Mouse (Mus musculus) v-Abl transformed pro-B cells (cell line): ENCODE results near the gene Olfr1411.

Source experiments
- in situ Hi-C, 2 experiments: fragments of 400-800 bp; cut with MboI; formaldehyde crosslinking; loops; one replicate each; pipeline ENCODE4 v1.15.1; 2025; ENCODE audit not compliant: unreplicated experiment in 2 of 2

The Olfr1411 gene

GRCm38 (mm10) chr1:92637501-92638172 is 43.4 kb downstream of the Olfr1411 start:
- in situ Hi-C loops = no loop called here

DNA sequence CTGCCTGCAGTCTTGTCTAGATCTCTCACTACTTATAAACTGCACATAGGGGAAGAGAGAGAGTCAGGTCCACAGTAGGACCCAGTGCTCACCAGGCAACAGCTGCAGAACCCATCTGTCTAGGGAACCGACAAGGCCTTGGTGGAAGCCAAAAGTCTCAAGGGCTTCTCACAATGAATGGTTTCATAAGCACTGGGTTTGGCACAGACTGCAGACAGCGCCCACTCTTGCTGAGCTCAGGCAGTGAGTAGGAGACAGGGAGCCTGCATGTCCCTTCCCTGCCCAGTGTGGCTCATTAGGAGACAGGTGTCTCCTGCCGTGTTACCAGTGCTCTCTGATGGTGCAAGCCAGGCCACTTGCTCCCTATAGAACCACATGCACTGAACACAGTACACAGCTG is 44.0 kb downstream of the Olfr1411 start:
- in situ Hi-C loops = no loop called here

GRCm38 (mm10) chr1:92638736-92639135 is 44.5 kb downstream of the Olfr1411 start:
- in situ Hi-C loops = no loop called here

- in situ Hi-C loops = no loop called here
These were observed 46.2 kb downstream of the Olfr1411 start for GRCm38 (mm10) chr1:92640393-92640792.

GRCm38 (mm10) chr1:92641514-92642272 is 47.5 kb downstream of the Olfr1411 start, which contains the start of gene Cops9:
TSS of gene Cops9 (minus strand) at chr1:92641985.
- in situ Hi-C loops = no loop called here

- in situ Hi-C loops = no loop called here
These were observed 49.5 kb downstream of the Olfr1411 start for GRCm38 (mm10) chr1:92643691-92644090.

- in situ Hi-C loops = no loop called here
These were observed 50.7 kb downstream of the Olfr1411 start for GRCm38 (mm10) chr1:92644916-92645315.

GRCm38 (mm10) chr1:92646111-92646510 is 51.9 kb downstream of the Olfr1411 start:
- in situ Hi-C loops = no loop called here

GRCm38 (mm10) chr1:92646601-92647000 is 52.4 kb downstream of the Olfr1411 start:
- in situ Hi-C loops = no loop called here

DNA sequence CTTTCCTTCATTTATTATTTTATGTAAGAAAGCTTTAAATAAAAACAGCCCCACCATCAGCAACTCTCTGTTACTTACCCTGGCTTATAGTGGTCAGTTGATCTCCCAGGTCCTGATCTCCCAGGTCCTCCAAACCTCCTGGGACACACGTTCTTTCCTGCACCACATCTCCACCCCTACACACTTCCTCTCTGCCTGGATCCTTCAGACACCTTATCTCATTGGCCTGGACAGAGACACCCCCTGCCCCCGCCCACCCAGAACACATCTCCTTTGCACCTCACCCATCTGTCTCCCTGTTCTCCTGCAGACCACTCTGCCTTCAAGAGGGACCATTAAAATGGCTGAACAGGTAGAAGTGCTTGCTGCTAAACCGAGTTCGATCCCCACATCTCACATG is 52.8 kb downstream of the Olfr1411 start:
- in situ Hi-C loops = no loop called here
